Mouse (Mus musculus): ENCODE results near the gene Shc4. TPM values are rescaled to one million over a fixed set of nuclear protein-coding genes. Genes with fewer than 3 reads are reported as not detected.

Gene Shc4
- polyA plus RNA-seq, 1 experiment from 2014 or later, result 1.2 TPM

- peaks cover 0 to 2% of the 10 kb centered on the region in 2 experiments; a peak in 1 of 4 replicates for H3K4me1 ChIP-seq (ENCODE audit: control insufficient read depth in 2 of 2, insufficient read depth in 2 of 2, low read length in 2 of 2)
- no peaks in the 10 kb centered on the region for H3K27me3 ChIP-seq (ENCODE audit: control insufficient read depth, insufficient read depth, low read length)
- no peak for ATAC-seq (ENCODE audit: insufficient number of reproducible peaks, insufficient read depth, low FRiP score, low read depth)
- 56% methylated on average over 10 of the region's 10 CpGs for WGBS
- H3K4me3 ChIP-seq (ENCODE audit: control insufficient read depth in 1 of 2, insufficient read depth in 1 of 2, low read depth in 1 of 2, low read length in 2 of 2), result no peak overlapping the region
- peak overlapping the region in 1 of 2 experiments; percentile 4; a peak in 1 of 4 replicates for H3K27ac ChIP-seq (replicated peaks in 1 of 2; ENCODE audit: control insufficient read depth in 1 of 2, insufficient read depth in 1 of 2, low read depth in 2 of 2, low read length in 2 of 2)
- H3K36me3 ChIP-seq (ENCODE audit: control insufficient read depth, insufficient read depth, low read length), result no peaks in the 10 kb centered on the region
- no peak overlapping the region for H3K9ac ChIP-seq (ENCODE audit: low read length)
- H3K4me2 ChIP-seq (ENCODE audit: low read length), result no peak overlapping the region
- no peaks in the 10 kb centered on the region for H3K9me3 ChIP-seq (ENCODE audit: control insufficient read depth, low read length)
Observed at GRCm38 (mm10) chr2:125684559-125685440, 39.1 kb downstream of the Shc4 start.

GRCm38 (mm10) chr2:125683895-125684294, 40.1 kb downstream of the Shc4 start:
- Histone ChIP-seq H3K27ac (replicated peaks in 1 of 2; ENCODE audit: control insufficient read depth in 1 of 2, insufficient read depth in 1 of 2, low read depth in 2 of 2, low read length in 2 of 2) (no peak overlapping the region), H3K27me3 (ENCODE audit: control insufficient read depth, insufficient read depth, low read length) (no peaks in the 10 kb centered on the region), H3K36me3 (ENCODE audit: control insufficient read depth, insufficient read depth, low read length) (no peaks in the 10 kb centered on the region), H3K4me2 (ENCODE audit: low read length) (no peak overlapping the region), H3K4me3 (ENCODE audit: control insufficient read depth in 1 of 2, insufficient read depth in 1 of 2, low read depth in 1 of 2, low read length in 2 of 2) (no peak overlapping the region), H3K4me1 (ENCODE audit: control insufficient read depth in 2 of 2, insufficient read depth in 2 of 2, low read length in 2 of 2) (peaks cover 0 to 2% of the 10 kb centered on the region in 2 experiments; a peak in 1 of 4 replicates), H3K9me3 (ENCODE audit: control insufficient read depth, low read length) (no peaks in the 10 kb centered on the region), H3K9ac (ENCODE audit: low read length) (no peak overlapping the region)
- ATAC-seq (ENCODE audit: insufficient number of reproducible peaks, insufficient read depth, low FRiP score, low read depth), result no peak
- WGBS, result 80% methylated on average over 7 of the region's 7 CpGs

- Histone ChIP-seq H3K9ac (ENCODE audit: low read length) (no peak overlapping the region), H3K27ac (replicated peaks in 1 of 2; ENCODE audit: control insufficient read depth in 1 of 2, insufficient read depth in 1 of 2, low read depth in 2 of 2, low read length in 2 of 2) (no peak overlapping the region), H3K4me1 (ENCODE audit: control insufficient read depth in 2 of 2, insufficient read depth in 2 of 2, low read length in 2 of 2) (peaks cover 0 to 2% of the 10 kb centered on the region in 2 experiments; a peak in 1 of 4 replicates), H3K27me3 (ENCODE audit: control insufficient read depth, insufficient read depth, low read length) (no peaks in the 10 kb centered on the region), H3K4me2 (ENCODE audit: low read length) (no peak overlapping the region), H3K36me3 (ENCODE audit: control insufficient read depth, insufficient read depth, low read length) (no peaks in the 10 kb centered on the region), H3K9me3 (ENCODE audit: control insufficient read depth, low read length) (no peaks in the 10 kb centered on the region), H3K4me3 (ENCODE audit: control insufficient read depth in 1 of 2, insufficient read depth in 1 of 2, low read depth in 1 of 2, low read length in 2 of 2) (no peak overlapping the region)
- 61% methylated on average over 9 of the region's 9 CpGs for WGBS
- ATAC-seq (ENCODE audit: insufficient number of reproducible peaks, insufficient read depth, low FRiP score, low read depth), result no peak
Observed at GRCm38 (mm10) chr2:125681811-125682210, 42.1 kb downstream of the Shc4 start.

GRCm38 (mm10) chr2:125672957-125673631, 50.9 kb downstream of the Shc4 start, which contains the start of gene Eid1:
TSS of gene Eid1 (plus strand) at chr2:125673095.
- no peaks in the 10 kb centered on the region for H3K9me3 ChIP-seq (ENCODE audit: control insufficient read depth, low read length)
- no peaks in the 10 kb centered on the region for H3K36me3 ChIP-seq (ENCODE audit: control insufficient read depth, insufficient read depth, low read length)
- H3K9ac ChIP-seq (ENCODE audit: low read length), result peak within 1 kb of the TSS; percentile 83
- peak within 1 kb of the TSS; percentile 83 to 88 for H3K27ac ChIP-seq (replicated peaks in 1 of 2; ENCODE audit: control insufficient read depth in 1 of 2, insufficient read depth in 1 of 2, low read depth in 2 of 2, low read length in 2 of 2)
- ATAC-seq (ENCODE audit: insufficient number of reproducible peaks, insufficient read depth, low FRiP score, low read depth), result peak; percentile 91
- WGBS, result under 1% methylated on average over 68 of the region's 79 CpGs
- peak within 1 kb of the TSS; percentile 57 to 71 for H3K4me3 ChIP-seq (ENCODE audit: control insufficient read depth in 1 of 2, insufficient read depth in 1 of 2, low read depth in 1 of 2, low read length in 2 of 2)
- peaks cover 5% of the 10 kb centered on the region in 2 experiments for H3K4me1 ChIP-seq (ENCODE audit: control insufficient read depth in 2 of 2, insufficient read depth in 2 of 2, low read length in 2 of 2)
- no peaks in the 10 kb centered on the region for H3K27me3 ChIP-seq (ENCODE audit: control insufficient read depth, insufficient read depth, low read length)
- H3K4me2 ChIP-seq (ENCODE audit: low read length), result peak within 1 kb of the TSS; percentile 85

- H3K9me3 ChIP-seq (ENCODE audit: control insufficient read depth, low read length), result no peaks in the 10 kb centered on the region
- no peak for ATAC-seq (ENCODE audit: insufficient number of reproducible peaks, insufficient read depth, low FRiP score, low read depth)
- H3K9ac ChIP-seq (ENCODE audit: low read length), result peak overlapping the region; percentile 83
- H3K27me3 ChIP-seq (ENCODE audit: control insufficient read depth, insufficient read depth, low read length), result no peaks in the 10 kb centered on the region
- no peaks in the 10 kb centered on the region for H3K36me3 ChIP-seq (ENCODE audit: control insufficient read depth, insufficient read depth, low read length)
- WGBS, result 28% methylated on average over 9 of the region's 20 CpGs
- peak overlapping the region; percentile 78 to 88 for H3K27ac ChIP-seq (replicated peaks in 1 of 2; ENCODE audit: control insufficient read depth in 1 of 2, insufficient read depth in 1 of 2, low read depth in 2 of 2, low read length in 2 of 2)
- H3K4me2 ChIP-seq (ENCODE audit: low read length), result peak overlapping the region; percentile 85
- H3K4me3 ChIP-seq (ENCODE audit: control insufficient read depth in 1 of 2, insufficient read depth in 1 of 2, low read depth in 1 of 2, low read length in 2 of 2), result peak overlapping the region; percentile 57 to 71
- H3K4me1 ChIP-seq (ENCODE audit: control insufficient read depth in 2 of 2, insufficient read depth in 2 of 2, low read length in 2 of 2), result peaks cover 5 to 6% of the 10 kb centered on the region in 2 experiments
Observed at GRCm38 (mm10) chr2:125672568-125672956, 51.4 kb downstream of the Shc4 start.

- Histone ChIP-seq H3K4me1 (ENCODE audit: control insufficient read depth in 2 of 2, insufficient read depth in 2 of 2, low read length in 2 of 2) (peaks cover 5 to 12% of the 10 kb centered on the region in 2 experiments), H3K9ac (ENCODE audit: low read length) (no peak overlapping the region), H3K9me3 (ENCODE audit: control insufficient read depth, low read length) (no peaks in the 10 kb centered on the region), H3K27me3 (ENCODE audit: control insufficient read depth, insufficient read depth, low read length) (no peaks in the 10 kb centered on the region), H3K4me2 (ENCODE audit: low read length) (no peak overlapping the region), H3K27ac (replicated peaks in 1 of 2; ENCODE audit: control insufficient read depth in 1 of 2, insufficient read depth in 1 of 2, low read depth in 2 of 2, low read length in 2 of 2) (no peak overlapping the region), H3K36me3 (ENCODE audit: control insufficient read depth, insufficient read depth, low read length) (no peaks in the 10 kb centered on the region), H3K4me3 (ENCODE audit: control insufficient read depth in 1 of 2, insufficient read depth in 1 of 2, low read depth in 1 of 2, low read length in 2 of 2) (no peak overlapping the region)
- no peak for ATAC-seq (ENCODE audit: insufficient number of reproducible peaks, insufficient read depth, low FRiP score, low read depth)
- 49% methylated on average over 1 of the region's 1 CpGs for WGBS
Observed at GRCm38 (mm10) chr2:125670846-125671245, 53.1 kb downstream of the Shc4 start.

- Histone ChIP-seq H3K27me3 (ENCODE audit: control insufficient read depth, insufficient read depth, low read length) (no peaks in the 10 kb centered on the region), H3K9me3 (ENCODE audit: control insufficient read depth, low read length) (no peaks in the 10 kb centered on the region), H3K4me1 (ENCODE audit: control insufficient read depth in 2 of 2, insufficient read depth in 2 of 2, low read length in 2 of 2) (peaks cover 2 to 6% of the 10 kb centered on the region in 2 experiments; a peak in 3 of 4 replicates), H3K4me3 (ENCODE audit: control insufficient read depth in 1 of 2, insufficient read depth in 1 of 2, low read depth in 1 of 2, low read length in 2 of 2) (no peak overlapping the region), H3K9ac (ENCODE audit: low read length) (no peak overlapping the region), H3K36me3 (ENCODE audit: control insufficient read depth, insufficient read depth, low read length) (no peaks in the 10 kb centered on the region), H3K4me2 (ENCODE audit: low read length) (no peak overlapping the region), H3K27ac (replicated peaks in 1 of 2; ENCODE audit: control insufficient read depth in 1 of 2, insufficient read depth in 1 of 2, low read depth in 2 of 2, low read length in 2 of 2) (no peak overlapping the region)
- ATAC-seq (ENCODE audit: insufficient number of reproducible peaks, insufficient read depth, low FRiP score, low read depth), result no peak
- 70% methylated on average over 7 of the region's 7 CpGs for WGBS
Observed at GRCm38 (mm10) chr2:125667721-125668120, 56.2 kb downstream of the Shc4 start.
